Mouse (Mus musculus) ZHBTc4 (cell line): ENCODE data around the gene Tas2r135.

Source experiments
- DNase-seq: peaks from one replicate; pipeline ENCODE4 v3.0.0-alpha.2; 2011; ENCODE audit warnings: low read depth, low spot score

The Tas2r135 gene

GRCm38 (mm10) chr6:42426337-42426736, 21.1 kb downstream of the Tas2r135 start:
- no peak for DNase-seq

DNA sequence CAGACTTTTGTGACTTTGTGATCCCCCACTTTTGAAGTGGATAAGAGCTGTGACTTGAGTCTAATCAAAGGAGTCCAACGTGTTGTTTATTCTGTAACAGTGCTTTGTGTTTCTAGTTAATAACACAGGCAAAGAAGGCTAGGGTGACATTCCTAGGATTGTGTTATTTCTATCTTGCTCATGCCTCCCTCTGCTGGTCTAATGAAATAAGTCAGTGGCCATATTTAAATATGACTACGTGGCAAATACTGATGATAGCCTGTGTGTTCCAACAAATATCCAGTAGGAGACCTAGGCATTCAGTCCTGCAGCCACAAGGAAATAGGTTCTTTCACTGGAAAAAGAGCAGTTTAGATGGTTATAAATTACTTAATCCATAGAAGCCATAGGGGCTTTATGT, 28.3 kb downstream of the Tas2r135 start:
- DNase-seq: no peak

GRCm38 (mm10) chr6:42434446-42434845, 29.2 kb downstream of the Tas2r135 start, which contains the start of gene Tas2r126:
Tas2r126 (plus strand) TSS chr6:42434535.
- DNase-seq: no peak

DNA sequence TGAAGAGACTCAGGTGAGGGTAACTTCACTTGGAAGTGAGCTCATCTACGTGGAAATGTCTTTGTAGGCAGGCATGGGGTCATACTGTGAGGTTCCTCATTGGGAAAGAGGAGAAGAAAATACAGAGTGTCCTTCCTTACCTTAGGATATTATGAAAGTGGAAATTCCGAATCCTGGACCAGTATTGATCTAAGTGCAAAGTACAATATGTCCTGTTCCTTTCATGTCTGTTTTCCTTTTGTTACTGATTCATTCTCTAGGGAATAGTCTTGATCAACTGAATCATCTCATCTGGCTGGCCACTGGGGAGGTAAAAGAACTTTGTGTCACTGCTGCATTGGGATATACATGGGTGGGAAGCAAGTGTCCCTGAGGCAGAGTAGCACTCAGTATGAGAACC, 30.3 kb downstream of the Tas2r135 start:
- no peak for DNase-seq

- no peak for DNase-seq
Measured at GRCm38 (mm10) chr6:42441395-42441794, 36.2 kb downstream of the Tas2r135 start.

GRCm38 (mm10) chr6:42444491-42444890, 39.3 kb downstream of the Tas2r135 start:
- peak; percentile 31 for DNase-seq

DNA sequence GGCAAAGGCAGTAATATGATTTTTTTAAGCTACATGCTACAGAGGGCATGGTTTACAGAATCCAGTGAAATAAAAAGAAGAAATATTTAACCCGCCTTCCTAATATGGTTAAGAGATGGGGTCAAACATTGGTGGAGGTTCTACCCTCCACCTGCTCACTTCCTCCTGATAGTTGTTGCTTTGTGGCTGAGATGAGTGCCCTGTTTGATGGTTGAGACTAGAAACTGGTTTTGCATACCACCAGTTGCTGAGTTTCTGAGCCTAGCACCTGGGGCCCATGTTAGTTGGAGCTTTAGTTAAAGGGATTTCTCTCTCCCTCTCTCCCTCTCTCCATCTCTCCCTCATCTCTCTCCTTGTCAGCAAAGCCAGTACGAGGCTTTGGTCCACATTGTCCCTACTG, 42.1 kb downstream of the Tas2r135 start:
- no peak for DNase-seq
